Mouse (Mus musculus) cerebellum, postnatal 36 days (tissue): ENCODE measurements around the gene Wfdc8.
"Not testable (repeated sequence)": the region's sequence is repeated elsewhere in the genome, so short reads cannot be mapped to it uniquely, and the experiment has no call there.

Experiments used
- DNase-seq, 2 experiments: peaks; one replicate each; pipeline ENCODE4 v3.0.0; 2021 to 2022; ENCODE audit warnings: mixed read lengths in 2 of 2

The Wfdc8 gene

DNA sequence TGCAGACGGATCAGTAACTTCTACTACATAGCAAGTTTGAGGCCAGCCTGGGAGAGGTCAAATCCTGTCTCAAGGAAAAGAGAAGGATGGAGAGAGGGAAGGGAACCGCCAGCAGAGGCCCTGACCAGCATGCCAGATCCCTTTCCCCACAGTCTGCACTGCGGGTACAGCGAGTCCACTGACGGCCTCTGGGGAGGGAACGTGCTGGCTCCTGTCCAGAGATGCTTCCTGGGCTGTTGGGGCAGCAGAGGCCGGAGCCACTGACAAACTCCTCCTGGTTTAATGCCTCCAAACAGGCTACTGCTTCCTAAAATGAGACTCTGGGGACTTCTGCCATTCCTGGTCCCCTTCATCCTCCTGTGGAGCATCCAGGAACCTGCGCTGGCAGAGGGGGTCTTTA lies at the start of gene Wfdc8, which contains the start of gene Wfdc6b:
Gene Wfdc8 (minus strand): TSS at position 156 of the 400 bp plus-strand sequence.
Gene Wfdc6b (plus strand): TSS at position 52 of the 400 bp plus-strand sequence.
- not testable (repeated sequence) for DNase-seq

DNA sequence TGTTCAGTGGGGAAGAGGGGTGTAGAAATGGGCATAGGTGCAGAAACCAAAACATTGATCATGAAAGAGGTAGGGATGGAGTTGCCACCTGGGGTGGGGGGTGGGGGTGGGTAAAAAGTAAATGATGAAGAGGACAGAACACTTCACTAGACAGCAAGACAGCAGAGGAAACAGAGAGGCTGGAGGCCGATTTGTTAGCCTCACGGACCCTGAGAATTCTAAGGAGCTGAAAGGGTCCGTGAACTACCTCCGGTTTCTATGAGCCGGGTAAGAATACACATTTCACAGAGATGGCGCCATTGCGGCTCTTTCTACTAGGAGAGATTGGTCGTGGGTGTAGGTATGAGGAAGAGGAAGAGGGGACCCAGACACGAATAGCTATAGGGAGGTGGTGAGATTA lies 43.1 kb upstream of the Wfdc8 start, which contains the start of gene Wfdc9:
Gene Wfdc9 (minus strand): TSS at position 101 of the 400 bp plus-strand sequence.
- no peak for DNase-seq

DNA sequence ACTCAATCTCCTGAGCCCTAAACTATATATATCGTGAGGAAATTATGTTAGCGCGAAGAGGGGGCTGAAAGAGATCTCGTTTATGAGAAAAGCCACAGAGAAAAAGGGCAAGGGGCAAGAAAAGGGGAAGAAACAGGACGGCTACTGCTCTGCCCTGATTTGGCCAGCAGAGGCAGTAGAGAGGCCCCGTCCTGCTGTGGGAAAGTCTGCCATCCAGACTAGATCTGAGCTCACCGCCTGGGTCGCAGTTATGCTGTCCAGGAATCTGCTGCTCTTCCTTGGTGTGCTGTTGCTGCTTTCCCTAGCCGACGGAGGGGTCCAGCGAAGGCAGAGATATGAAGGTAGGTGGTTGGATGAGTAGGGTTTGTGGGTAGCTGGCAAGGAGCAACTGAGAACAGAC lies 42.4 kb upstream of the Wfdc8 start, which contains the start of gene Wfdc10:
Gene Wfdc10 (plus strand): TSS at position 189 of the 400 bp plus-strand sequence.
- DNase-seq = peak; percentile 13 to 24

DNA sequence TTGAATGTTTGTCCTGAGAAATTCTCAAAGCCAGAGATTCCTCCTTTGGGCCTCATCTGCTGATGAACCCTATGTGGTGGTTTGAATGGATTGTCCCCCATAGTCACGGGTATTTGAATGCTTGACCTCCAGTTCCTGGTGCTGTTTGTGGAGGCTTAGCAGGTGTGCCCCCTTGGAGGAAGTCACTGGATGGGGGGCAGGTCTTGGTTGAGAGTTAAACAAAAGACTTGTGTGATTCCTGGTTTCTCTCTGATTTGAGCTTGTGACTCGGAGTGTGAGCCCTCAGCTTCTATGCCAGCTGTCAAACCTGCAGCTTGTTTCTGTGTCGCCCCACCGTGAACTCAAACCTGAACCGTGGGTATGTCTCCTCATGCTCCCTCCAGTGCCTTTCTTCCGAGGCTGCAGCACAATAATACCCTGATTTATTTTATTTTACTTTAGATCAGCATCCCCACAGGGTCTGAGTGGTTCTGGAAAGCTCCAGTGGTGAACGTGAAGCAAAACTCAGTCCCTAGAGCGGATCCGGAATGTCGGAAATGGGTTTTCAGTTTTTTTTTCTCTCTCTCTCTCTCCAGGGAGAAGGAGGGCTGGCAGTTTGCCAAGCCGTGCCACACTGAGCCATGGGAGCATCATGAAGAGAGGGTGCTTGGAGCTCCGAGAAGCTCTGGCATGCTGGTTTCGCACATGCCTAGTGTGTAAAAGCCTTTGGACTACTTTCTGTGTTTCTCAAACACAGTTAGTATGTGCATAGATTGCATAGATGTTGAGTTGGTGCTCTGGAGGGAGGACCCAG lies 28.7 kb upstream of the Wfdc8 start:
- no peak for DNase-seq

DNA sequence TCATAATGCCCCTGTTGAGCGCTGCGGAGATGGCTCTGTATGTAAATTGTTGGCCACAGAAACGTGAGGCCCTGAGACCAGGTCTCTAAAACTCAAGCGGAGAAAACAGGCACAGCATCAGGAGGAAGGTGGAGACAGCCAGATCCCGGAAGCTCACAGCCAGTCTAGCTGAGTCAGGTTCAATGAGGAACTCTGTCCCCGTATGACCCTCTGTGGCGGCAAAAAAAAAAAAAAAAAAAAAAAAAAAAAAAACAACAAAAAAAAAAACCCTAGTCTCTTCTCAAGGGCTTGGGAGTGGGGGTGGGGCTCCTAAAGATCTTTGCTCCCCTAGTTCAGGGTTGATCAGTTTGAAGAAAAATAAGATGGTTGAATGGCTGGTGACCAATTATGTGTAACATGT lies 27.7 kb upstream of the Wfdc8 start:
- DNase-seq = no peak

DNA sequence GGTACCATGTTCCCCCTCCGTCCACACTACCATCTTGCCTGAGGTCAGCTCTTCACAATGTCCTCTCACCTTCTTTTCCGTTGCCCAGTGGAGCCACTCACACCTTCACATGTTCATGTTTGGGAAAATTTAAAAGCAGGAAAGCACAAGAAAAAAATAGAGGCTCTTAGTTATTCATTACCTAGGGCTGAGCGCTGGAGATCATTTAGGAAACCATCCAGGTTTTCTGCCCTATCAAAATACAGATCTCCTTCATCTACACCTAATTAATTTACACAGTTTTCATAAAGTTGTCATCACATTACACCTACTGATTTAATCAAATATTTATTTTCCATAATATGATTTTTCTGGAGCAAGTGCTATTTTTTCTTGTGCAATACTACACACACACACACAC lies 25.3 kb upstream of the Wfdc8 start, which contains the start of gene Wfdc16:
Gene Wfdc16 (minus strand): TSS at position 101 of the 400 bp plus-strand sequence.
- no peak for DNase-seq

DNA sequence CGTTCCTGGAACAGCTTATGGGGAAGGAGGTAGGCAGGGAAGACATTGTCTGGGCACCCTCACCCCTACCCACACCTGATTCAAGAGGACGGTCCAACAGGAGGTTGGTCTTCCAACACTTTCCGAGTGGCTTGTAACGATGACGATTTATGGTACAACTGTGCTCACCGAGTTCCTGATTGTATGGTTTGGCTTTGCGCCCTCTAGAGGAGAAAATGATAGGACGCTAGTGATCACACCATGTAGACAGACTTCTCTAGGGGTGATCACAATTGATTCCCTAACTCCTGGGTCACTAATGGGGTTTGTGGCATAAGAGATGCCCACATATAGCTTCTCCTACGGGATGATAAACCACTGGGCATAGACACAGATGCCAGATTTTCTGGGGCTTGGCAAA lies 21.8 kb upstream of the Wfdc8 start:
- DNase-seq = no peak

DNA sequence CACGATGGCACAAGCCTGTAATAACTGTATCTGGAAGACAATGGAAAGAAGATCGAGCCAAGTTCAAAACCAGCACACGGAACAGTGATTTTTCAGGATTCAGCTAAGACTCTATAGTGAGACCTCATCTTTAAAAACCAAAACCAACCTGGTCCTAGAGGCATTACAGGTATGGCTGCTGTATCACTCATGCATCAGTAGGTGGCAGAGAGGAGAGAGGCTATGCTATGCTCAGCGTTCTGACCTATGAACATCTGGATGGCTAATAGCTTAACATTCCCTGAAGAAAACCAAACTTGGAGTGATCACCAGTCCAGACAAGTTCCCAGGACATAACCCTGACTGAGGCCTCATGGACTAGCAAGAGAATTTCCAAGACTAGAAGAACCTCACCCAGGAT lies 8.3 kb upstream of the Wfdc8 start:
- DNase-seq = no peak

DNA sequence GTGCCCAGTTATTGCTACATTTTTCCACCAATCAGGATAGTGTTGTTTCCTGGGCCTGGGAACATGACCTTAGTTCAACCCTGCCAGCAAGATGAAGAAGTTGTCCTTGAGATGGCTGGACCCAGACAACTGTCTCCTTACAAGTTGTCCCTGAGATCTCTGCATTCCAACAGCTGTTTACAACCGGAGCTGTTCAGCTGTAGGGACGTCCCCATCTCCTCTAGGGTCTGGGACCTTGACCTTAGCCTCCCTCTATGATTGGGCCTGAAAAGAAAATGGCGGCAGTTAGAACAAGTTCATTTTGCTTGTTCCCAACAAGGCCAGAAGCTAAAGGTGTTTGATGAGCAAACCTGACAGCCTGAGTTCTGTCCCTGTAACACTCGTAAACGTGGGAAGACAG lies 5.6 kb upstream of the Wfdc8 start:
- DNase-seq = no peak

DNA sequence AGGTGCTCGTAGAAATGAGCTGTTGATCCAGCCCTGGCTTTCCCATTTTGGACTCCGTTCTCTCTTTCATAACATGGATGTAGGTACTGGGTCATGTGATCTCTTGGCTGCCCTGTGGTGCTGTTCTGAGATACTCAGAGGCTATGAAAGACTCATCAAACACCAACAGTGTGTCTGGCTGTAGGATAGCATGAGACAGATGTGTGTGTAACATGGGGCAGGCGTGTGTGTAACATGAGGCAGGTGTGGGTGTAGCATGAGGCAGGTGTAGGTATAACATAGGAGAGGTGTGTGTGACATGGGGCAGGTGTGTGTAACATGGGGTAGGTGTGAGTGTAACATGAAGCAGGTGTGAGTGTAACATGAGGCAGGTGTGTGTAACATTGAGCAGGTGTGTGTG lies 2.0 kb upstream of the Wfdc8 start:
- DNase-seq = no peak

DNA sequence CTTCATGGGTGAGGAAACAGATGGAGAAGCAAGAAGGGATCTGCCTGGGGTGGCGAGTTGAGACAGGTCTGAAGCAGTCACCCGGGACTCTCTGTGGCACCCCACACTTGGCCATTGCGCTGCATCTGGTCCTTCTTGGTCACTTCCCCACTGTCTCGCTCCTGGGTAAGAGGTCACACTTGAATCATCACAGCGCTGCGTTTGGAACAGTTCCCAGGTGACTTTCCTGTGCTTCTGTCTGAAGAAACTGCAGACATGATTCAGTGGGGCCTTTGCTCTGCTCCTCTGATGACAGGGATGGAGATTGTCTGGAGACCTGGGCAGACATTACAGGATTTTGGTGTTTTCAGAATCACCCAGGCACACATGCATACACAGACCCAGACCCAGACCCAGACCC lies 4.6 kb downstream of the Wfdc8 start:
- no peak for DNase-seq

DNA sequence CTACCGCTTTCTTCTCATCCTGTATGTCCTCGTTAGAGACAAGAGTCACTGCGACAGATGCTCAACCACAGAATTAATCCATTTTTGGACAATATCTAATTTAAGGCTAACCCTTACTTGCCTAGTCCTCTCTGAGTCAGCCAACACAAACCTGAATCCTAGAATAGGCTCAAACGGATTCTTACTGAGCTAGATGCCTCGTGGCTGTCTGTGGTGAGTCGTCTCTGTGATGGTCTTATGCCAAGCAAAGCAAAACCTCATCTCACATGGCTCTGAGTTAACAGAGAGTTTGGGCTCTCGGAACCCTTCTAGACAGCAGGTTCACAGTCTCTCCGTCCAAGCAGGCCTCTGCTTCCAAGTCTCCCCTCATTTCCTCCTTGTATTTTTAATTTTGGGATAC lies 9.0 kb downstream of the Wfdc8 start:
- DNase-seq = no peak

DNA sequence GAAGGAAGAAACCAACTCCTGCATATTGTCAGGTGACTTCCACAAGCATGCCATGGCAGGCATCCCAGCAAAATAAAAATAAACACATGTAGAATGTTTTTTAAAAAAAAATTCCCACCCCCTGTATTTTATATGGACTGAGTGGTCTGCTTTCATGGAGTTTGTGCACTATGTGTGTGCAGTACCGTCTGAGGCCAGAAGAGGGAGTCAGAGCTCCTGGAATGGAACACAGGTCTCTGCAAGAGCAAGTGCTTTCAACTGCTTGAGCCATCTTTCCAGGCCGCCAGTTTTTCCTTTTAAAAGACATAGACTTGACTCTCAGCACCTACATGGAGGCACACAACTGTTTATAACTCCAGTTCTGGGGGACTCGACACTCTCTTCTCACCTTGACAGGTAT lies 9.9 kb downstream of the Wfdc8 start:
- DNase-seq = no peak

DNA sequence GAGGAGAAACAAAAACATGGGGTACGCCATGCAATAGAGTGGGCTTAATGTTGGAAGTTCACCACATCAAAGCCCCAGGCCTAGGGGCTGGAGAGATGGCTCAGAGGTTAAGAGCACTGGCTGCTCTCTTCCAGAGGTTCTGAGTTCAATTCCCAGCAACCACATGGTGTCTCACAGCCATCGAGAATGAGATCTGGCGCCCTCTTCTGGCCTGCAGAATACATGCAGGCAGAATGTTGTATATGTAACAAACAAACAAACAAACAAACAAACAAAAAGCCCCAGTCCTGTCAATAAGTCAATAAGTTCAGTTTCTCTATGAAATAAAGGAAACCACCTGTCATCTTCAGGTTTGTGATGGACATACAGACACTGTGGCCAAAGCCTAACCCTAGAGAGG lies 13.2 kb downstream of the Wfdc8 start:
- DNase-seq = no peak

DNA sequence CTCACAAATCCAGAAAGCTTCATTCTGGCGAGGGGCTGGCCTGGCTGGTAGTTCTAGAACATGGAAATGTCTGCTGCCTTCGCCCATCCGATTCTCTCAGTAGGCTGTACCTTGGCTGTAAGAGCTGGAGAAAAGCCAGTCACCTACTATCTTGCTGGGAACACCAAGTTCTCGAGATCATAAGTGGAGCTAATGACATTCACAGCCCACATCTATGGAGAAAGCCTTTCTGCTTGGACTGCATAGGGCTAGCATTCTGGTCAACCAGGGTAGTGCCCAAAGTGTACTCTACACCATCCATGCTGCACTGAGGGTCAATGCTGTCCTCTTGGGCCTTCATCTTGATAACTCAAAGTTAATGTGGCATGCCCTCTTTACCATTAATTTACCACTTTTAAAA lies 19.9 kb downstream of the Wfdc8 start, which contains the start of gene Eppin:
Gene Eppin (minus strand): TSS at position 101 of the 400 bp plus-strand sequence.
- DNase-seq = no peak

DNA sequence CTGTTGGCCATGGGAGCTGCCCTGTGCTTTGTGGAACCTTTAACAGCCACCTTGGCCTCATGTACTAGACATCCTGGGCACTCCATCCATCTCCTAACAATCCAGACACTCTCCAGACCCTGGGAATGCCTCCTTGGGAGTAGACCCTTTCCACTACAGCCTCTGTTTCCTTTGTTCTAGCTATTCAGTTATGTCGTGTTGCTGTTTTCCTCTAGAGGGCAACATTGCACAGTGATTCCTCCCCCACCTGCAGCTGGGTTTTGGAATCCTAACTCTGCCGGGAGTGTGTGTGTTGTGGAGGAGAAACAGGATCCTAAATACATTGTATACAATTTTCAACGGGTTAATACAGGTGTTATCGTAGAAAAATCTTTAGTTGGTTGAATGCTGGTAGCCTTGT lies 21.4 kb downstream of the Wfdc8 start:
- peak in 1 of 2 experiments; percentile 7 for DNase-seq

DNA sequence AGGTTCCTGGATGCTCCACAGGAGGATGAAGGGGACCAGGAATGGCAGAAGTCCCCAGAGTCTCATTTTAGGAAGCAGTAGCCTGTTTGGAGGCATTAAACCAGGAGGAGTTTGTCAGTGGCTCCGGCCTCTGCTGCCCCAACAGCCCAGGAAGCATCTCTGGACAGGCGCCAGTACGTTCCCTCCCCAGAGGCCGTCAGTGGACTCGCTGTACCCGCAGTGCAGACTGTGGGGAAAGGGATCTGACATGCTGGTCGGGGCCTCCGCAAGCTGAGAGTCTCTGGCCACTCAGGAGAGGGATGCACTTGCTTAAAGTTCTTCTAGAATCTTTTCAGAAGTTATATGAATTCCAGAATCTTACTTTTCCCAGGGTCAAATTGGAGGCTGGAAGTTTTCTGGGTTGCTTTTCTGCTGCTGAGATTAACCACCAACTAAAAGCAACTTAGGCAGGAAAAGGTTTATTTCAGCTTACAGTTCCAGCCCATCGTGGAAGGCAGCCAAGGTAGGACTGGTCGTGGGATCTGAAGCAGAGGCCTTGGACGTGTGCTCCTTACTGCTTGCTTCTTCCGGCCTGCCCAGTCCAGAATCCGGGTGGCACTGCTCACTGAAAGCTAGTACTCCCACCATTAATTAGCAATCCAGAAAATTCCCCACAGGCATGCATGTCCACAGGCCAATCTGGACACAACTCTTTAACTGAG lies 28.3 kb downstream of the Wfdc8 start, which contains the start of gene Wfdc6a:
Gene Wfdc6a (minus strand): TSS at position 423 of the 701 bp plus-strand sequence.
- not testable (repeated sequence) for DNase-seq

DNA sequence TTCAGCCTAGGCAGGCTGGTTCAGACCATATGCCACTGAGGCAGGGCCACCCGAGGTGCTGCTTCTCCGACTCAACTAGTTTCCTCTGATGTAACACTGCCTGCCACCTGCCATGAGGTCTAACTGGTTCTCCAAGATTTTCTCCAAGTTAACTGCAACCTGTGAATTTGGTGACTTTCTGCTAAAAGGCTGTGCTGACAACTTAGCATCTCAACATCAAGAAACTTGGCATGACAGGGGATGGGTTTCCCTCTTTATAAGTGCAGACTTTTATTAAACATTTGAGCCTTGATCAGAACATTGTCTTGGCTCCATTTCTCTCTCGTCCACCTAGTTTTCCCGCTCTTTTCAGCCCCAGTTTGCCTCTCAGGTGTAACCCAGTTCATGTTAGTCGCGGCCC lies 40.1 kb downstream of the Wfdc8 start, which contains the start of gene Spint3:
Gene Spint3 (minus strand): TSS at position 101 of the 400 bp plus-strand sequence.
- DNase-seq = not testable (repeated sequence)

DNA sequence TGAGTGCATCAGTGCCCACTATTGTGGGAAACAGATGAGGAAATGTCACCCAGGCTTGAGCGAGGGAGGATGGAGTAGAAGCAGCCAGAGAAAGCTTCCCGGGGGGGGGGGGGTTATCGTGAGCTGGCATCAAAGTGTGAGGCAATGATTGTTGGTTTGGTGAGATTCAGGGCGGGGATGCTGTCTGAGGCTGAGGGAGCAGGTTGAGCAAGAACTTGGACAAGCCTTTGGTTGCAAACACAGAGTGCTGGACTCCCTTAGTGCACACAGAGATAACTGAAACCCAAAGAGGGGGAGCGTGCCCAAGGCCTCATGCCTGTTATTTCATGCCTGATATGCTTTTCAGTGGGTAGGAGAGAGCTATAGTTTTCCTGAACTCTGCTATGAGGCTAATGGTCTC lies 46.0 kb downstream of the Wfdc8 start:
- DNase-seq = no peak

DNA sequence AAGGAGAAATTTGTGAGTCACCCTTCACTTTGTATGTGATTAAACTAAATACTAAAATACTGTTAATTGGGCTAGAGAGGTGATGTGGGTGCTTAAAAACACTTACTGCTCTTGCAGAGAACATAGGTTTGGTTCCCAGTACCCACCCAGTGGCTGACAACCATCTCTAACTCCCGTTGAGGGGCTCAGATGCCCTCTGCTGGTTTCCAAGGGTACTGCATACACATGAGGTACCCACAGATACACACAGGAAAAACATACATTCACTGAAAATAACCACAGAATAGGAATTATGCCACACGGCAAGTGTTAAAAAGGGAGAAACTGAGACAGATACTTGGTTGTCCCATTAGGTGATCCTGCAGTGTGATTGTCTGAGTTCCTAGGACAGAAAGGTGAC lies 46.4 kb downstream of the Wfdc8 start:
- no peak for DNase-seq

DNA sequence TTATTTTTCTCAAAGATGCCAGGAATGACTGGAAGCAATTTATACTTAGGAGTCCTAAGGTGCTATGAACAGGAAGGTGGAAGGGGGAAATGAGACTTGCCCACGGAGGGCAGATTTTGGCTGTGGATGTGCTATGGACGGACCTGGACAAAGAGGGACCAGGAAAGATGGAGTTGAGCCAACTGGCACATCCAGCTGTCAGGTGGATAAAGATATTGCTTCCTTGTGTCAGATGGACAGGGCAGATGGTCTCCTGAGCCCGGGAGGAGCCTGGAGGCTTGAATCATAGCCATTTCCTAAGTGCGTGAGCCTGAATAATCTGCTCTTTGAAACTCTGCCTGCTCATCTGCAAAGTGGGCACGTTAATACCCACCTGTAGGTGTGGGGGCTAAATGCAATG lies 49.1 kb downstream of the Wfdc8 start:
- no peak for DNase-seq

DNA sequence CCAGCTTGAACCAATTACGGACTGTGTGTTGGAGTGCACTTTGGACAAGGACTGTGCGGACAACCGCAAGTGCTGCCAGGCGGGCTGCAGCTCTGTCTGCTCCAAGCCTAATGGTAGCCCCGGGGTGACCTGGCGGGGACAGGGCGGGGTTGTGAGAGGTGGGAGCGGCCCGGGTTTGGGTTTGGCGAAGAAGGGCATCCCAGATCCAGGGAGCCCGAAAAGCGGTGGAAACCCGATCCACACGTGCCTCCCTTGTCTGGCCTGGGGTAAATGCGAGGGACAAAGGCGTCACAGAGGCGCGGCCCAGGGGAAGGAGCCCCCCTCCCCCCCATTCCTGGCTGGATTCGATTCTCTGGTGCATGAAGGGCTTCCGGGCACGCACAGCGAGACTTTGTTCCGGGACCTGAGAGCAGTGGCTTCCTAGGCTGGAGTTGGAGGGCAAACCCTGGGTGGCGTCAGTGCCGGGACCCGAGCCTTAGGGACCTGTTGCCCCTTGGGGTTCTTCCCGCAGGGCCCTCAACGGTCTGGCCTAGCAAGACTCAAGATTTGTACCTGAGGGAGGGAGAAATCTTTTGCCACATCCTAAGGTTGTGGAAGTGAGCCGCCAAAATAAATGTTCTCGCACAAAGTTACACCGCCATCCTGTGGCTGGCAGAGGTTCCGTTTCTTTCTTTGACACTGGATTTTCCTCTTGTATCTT lies 49.9 kb downstream of the Wfdc8 start:
- peak in 1 of 2 experiments; percentile 5 for DNase-seq
